Mouse (Mus musculus): ENCODE data around the gene Ftl1. TPM values are rescaled to one million over a fixed set of nuclear protein-coding genes. Genes with fewer than 3 reads are reported as not detected.

Gene Ftl1
- total RNA-seq, 1 experiment from 2014 or later = 688 TPM

DNA sequence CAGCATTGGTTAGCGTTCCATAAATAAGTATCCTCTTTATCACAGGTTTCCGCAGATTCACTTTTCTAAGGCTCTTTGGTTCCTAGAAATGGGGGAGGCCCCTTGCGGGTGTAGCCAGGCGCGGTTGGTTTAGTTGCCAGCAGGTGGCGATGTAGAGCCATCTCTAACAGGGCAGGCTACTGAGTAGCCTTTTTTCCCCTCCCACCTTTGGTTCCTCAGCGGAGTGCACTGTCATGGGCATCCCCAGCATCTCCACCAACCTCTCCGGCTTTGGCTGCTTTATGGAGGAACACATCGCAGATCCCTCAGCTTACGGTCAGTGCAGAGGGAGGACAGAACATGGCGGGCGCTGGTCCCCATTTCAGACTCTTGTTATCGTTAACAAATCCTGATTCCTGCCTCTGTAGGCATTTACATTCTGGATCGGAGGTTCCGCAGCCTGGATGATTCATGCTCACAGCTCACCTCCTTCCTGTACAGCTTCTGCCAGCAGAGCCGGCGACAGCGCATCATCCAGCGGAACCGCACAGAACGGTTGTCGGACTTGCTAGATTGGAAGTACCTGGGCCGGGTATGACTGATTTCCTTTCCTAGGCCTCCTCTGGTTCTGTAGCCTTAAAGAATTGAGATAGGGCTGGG, 8.2 kb downstream of the Ftl1 start:
- peak; percentile 91 for DNase-seq

DNA sequence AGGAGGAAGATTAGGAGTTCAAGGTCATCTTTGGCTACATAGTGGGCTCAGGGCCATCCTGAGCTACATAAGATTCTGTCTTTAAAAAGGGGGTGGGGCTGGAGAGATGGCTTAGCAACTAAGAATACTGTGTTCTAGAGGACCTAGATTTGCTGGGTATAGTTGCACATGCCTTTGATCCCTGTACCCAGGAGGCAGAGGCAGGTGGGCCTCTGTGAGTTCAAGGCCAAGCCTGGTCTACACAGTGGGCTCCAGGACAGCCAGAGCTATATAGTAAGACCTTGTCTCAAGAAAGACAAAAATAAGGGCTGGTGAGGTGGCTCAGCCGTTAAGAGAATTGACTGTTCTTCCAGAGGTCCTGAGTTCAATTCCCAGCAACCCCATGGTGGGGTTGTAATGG, 9.7 kb downstream of the Ftl1 start:
- no peak for DNase-seq

DNA sequence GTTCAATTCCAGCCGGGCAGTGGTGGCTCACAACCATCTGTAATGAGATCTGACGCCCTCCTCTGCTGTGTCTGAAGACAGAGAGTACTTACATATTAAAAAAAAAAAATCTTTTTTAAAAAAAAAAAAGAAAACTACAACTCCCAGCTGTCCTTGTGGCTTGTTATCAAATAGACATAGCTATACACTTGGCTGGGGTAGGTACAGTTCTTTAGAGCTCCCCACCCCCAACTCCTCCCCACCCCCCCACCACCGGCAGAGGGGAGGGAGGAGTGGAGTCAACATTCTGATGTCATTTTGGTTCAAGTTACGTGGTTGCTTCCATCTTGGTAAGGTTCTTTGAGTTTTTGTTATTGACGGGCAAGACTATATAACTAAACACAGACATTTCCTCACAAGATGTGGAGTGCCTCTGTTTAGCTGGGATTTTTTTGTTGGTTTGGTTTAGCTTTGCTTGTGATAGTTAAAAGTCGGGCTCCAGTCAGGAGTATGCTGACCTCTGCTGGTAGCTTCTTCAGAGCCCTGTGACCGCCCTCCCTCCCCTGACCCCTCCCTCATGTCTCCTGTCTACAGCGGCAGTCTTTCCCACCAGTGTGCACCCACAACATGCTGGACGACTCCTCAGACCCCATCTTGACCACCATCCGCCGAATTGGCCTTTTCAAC, 12.2 kb downstream of the Ftl1 start:
- peak; percentile 66 for DNase-seq

DNA sequence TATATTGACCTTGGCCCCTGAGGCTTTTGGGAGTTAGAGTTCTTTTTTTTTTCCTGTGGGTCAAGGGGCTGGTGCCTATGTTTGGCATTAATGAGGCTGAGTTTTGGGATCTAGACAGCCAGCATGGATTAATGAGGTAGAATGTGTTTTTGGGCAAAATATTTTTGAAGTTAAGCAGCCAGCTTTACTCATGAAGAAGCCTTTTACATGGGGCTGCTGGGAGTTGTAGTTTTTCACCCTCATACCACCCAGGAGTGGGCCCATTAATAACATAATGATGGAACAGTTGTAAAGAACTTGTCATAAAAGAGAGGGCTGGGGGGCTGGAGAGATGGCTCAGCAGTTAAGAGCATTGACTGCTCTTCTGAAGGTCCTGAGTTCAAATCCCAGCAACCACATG, 13.1 kb downstream of the Ftl1 start:
- DNase-seq = no peak

DNA sequence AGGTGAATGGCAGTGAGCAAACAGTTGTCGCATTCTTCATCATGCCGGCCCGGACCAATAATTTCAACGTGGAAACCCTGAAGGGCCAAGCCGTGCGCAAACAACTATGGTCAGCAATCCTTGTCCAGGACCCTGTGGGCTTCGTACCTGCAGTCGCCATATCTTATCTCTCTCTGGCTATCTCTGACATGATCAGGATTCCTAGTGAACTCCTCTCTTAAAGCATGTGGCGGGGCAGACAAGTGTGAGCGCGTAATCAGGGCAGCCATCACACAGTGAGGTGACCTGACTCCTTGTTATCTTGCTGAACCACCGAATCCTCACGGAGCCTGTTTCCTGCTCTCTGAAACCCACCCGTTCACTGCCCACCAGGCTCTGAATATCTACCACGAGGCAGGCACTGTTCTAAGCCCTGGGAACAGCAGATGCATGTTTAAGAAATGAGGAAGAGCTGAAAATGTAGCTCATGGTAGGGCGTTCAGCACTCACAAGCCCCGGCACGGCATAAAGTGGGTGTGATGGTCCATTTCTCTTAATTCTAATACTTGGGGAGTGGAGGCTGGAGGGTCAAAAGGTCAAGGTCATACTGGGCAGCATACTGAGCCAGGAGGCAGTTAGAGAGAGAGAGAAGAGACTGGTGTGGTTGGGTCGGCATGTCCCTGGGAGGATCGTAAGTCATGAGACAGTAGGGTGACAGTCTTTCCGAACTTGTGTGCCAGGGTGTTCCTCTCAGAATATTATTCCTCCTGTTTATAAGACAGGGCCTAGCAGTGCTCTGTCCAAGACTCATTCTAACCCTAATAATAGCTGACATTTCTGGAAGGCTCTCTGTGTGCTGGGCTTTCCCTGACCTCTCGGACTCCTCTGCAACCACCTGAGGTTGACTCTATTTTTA, 15.9 kb downstream of the Ftl1 start:
- no peak for DNase-seq

DNA sequence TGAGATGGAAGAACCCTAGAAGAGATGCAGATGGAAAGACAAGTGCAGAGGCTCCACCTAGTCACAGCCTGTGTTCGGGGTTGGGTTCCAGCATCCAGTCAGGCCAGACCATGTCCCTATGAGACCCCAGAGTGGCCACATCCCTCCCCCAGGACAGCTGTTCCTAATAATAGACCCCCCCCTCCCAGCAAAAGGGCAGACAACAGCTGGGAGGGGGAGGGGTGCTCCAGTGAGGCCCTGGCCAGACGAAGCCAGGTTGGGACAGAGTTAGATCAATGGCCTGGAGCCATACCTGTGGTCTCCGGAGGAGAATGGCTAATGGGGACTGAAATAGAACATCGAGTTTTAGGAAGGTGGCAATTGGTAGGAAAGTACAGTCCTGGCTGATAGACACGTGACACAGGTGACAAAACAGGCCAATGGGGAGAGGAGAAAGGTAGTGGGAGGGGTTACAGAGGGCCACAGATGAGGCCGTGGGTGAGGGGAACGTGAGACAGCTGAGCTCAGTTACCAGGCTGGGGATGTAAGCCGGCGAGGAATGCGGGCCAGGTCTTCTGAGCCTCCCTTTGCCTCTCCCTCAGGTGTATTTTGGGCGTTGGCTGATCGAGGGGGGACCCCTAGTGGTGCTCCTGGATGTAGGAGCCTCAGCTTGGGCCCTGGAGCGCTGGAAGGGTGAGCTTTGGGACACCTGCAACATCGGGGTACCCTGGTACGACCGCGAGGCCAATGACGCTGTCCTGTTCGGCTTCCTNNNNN, 22.0 kb downstream of the Ftl1 start, which contains the start of gene Ruvbl2:
TSS of gene Ruvbl2 (minus strand) at position 576 of the 756 bp plus-strand sequence.
- DNase-seq = no peak

DNA sequence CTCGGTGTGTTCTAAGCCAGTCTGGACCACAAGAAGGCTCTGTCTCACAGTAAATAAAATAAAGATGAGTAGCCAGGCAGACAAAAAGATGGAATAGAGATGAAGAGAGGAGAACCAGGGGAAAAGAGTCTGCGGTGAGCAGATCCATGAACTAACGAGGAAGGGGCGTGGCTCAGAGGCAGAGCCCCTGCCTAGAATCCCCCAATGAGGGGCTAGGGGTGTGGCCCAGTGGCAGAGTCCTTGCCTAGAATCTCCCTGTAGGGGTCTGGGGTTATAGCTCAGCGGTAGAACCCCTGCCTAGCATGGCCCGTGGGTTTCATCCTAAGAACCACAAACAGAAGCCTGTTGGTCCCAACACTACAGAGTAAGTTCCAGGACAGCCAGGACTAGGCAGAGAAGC, 22.6 kb downstream of the Ftl1 start:
- DNase-seq = no peak

DNA sequence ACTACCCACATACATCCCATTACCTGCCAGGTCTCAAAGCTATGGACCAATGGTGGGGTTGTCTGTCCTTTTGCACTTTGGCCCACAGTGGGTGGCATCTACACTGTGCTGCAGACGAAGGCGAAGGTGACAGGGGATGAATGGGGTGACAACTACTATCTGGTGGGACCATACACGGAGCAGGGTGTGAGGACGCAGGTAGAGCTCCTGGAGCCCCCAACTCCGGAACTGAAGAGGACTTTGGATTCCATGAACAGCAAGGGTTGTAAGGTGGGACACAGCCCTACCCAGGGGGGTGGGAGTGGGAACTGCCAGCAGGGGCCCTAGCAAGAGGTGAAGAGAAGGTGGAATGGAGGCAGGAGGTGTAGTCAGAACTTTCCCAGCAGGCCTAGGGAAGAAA, 23.2 kb downstream of the Ftl1 start:
- no peak for DNase-seq

DNA sequence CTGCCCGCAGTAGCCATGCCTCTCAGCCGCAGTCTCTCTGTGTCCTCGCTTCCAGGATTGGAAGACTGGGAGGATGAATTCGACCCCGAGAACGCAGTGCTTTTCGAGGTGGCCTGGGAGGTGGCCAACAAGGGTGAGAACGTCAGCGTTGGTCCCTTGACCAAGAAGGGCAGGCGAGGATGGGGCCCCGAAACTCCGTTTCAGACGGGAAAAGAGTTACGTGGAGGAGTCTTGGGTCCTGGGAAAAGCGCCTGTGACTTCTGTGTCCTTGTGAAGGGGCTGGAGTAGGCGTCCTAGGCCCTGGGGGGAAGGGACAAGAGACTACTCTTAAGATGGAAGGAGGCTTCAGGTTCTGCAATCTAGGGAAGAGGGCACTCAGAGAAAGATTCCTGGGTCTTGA, 24.6 kb downstream of the Ftl1 start:
- DNase-seq = peak; percentile 57

DNA sequence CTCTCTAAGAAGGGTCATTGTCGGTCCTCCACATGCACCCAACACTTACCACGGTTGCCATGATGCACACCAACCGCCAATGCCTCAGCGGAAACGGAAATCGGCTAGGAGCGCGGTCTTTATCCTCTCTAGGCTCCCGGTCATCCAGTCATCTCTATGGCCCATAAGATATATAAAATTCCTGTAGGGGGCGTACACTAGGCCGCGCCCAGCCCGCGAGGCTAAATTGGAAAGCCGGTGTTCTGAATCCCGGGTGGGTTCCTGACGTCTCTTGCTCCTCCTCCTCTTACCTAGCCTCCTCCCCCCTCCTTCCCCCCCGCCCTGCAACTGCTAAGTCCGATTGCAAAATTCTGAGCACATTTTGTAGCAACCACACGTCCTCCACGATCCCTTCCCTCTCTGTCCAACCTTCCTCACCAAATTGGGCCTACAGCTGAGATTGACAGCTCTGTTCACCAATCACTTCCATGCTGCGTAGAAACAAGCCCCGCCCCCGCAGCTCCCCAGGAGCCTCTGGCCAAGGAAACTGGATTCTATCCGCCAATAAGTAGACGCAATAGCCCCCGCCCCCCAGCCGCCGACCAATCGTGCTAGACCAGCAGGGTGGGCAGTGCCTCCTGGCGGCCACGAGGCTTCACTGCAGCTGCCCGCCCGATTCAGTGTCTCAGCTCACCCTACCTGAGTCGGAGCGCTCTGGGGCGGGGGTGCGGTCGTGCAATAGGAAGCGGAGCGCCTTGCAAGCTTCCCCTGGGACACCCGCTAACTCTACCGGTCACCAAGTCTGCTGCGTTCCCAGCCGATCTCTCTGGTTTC, 25.3 kb downstream of the Ftl1 start, which contains the start of gene Gys1:
TSS of gene Gys1 (plus strand) at position 642 of the 813 bp plus-strand sequence.
- DNase-seq = peak; percentile 100

DNA sequence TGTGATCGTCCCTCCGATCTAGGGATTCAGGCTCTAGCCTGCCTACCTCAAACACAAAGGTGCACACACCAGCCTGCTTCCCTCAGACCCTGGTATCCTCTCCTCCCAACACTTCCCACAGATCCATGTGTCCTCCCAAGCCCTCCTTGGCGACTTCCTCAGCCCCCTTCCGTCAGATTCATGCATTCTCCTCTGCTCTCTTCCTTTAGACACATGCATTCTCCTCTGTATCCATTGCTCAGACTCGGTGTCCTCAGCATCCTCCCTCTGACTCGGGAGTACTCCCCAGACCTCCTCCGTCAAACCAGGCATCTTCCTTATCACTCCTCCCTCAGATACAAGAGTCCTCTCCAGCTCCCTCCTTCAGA, 25.9 kb downstream of the Ftl1 start:
- no peak for DNase-seq

DNA sequence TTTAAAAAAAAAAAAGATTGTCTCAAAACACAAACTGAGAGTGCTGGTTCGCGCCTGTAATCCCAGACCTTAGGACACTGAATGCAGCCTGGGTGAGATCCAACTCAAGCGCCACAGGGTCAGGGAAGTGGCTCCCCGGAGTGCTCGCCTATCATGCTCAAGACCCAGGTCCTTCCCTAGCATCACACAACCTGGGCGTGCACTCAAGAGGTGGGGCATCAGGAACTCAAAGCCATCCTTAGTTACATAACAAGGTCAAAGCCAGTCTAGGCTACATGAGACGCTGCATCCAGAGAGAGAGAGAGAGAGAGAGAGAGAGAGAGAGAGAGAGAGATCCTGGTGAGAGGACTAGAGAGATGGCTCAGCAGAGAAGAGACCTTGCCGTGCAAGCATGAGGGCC, 33.1 kb downstream of the Ftl1 start:
- DNase-seq = no peak

DNA sequence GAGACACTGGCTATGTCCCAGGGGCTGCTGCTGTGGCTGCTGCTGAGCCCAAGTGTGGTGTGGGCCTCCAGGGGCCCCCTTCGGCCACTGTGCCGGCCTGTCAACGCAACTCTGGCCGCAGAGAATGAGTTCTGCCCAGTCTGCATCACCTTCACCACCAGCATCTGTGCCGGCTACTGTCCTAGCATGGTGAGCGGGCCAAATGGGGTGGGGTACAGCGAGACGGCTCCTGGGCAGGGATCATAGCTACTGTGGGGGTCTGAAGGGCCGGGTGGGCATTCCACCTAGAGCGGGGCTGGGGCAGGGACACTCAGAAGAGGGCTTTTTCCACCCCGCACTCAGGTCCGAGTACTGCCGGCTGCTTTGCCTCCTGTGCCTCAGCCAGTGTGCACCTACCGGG, 38.5 kb downstream of the Ftl1 start:
- no peak for DNase-seq

DNA sequence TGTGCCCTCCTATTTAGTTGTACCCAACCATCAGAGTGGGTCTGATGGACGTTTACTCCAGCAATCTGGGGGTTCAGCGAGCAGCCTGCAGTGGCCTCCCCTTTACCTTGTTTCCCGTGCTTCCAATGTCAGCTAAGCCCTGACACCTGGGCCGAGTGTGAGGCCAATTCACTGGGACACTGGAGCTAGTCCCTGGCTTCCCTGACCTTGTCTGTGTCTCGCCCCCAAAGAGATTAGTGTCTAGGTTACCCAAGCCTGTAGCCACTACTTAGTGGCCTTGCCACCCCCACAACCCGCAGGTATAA, 39.1 kb downstream of the Ftl1 start, which contains the start of gene Lhb:
TSS of gene Lhb (plus strand) at position 206 of the 305 bp plus-strand sequence.
- no peak for DNase-seq

DNA sequence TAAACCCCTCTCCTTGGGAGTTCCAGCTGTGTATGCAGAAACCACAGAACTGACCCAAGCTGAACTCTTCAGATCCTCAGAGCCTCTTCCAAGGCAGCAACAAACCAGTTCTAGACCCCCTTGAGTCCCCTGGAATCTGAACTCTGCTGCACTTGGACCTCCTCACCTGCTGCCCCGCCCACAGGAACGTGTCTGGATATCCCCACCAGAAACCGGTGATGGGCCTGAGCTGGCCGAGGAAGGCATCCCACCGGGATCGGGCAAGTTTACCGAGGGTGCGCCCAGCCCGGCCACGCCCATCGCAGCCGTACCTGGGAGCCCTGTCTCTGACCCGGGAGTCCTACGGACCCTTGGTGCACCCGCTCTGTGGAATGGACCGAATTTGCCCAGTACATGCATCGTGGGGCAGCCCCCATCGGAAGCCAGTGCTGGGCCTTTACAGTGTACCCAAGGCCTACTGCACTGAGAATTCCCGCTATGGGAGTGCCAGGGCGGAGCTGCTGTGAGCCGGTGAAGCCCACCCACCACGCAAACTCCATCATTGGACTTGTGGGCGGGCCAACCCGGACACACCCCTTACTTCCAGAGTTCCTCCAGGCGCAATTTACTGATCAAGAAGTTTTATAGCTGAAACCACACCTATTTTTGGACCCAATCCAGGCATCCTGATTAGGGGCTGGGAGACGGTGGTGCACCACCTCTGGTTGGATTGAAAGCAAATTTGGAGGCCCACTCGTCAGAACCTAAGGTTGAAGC, 39.6 kb downstream of the Ftl1 start:
- DNase-seq = no peak

DNA sequence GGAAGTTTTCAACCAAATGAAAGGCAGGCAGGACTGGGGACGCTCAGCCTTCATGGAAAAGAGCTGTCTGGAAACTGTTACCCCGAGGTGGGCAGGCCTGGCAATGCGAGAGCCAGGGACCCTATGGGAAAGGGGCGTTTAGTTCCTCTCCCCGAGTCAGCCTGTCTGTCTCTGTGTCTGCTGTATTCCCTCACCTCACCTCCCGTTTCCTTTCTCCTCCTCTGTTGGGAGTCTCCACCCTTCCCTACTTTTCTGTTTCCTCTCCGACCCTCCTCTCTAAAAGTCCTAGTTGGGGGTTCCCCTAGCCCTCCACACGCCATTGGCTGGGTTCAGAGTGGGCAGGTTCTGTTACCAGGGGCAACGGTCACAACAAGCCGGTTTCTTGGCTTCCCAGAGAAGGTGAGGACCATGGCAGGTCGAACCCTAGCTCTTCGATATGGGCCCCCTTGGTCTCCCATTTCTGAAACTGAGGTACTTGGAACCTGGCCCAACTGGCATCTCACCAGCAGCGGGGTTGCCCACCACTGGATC, 41.7 kb downstream of the Ftl1 start:
- no peak for DNase-seq

DNA sequence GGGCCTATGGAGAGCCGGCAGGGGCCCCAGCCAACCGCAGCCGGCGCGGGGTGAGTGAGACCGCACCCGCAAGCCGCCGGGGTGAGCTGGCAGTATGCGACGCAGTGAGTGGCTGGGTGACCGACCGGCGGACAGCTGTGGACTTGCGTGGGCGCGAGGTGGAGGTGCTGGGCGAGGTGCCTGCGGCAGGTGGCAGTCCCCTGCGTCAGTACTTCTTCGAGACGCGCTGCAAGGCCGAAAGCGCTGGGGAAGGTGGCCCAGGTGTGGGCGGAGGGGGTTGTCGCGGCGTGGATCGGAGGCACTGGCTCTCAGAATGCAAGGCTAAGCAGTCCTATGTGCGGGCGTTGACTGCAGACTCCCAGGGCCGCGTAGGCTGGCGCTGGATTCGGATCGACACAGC, 44.0 kb downstream of the Ftl1 start:
- DNase-seq = no peak

DNA sequence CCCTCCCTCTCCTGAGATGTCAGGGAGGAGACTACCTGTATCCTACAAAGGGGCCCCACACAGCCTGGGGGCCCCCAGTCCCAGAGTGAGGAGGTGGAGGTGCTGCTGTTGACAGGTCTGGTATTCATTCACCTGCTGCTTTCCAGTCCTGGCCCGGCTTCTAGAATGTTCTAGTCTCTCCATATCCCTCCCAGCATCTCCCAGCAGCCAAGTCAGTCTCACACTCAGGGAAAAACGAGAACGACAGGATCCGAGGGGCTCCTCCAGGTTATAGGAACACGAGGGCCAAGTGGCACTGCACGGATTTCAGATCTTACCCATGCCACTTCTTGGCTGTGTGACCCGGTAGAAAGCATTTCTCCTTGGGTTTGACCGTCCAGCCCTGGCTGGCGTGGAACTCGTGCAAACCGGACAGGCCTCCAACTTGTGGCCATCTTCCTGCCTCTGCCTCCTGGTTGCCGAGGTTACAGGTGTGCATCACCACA, 44.9 kb downstream of the Ftl1 start:
- DNase-seq = no peak

DNA sequence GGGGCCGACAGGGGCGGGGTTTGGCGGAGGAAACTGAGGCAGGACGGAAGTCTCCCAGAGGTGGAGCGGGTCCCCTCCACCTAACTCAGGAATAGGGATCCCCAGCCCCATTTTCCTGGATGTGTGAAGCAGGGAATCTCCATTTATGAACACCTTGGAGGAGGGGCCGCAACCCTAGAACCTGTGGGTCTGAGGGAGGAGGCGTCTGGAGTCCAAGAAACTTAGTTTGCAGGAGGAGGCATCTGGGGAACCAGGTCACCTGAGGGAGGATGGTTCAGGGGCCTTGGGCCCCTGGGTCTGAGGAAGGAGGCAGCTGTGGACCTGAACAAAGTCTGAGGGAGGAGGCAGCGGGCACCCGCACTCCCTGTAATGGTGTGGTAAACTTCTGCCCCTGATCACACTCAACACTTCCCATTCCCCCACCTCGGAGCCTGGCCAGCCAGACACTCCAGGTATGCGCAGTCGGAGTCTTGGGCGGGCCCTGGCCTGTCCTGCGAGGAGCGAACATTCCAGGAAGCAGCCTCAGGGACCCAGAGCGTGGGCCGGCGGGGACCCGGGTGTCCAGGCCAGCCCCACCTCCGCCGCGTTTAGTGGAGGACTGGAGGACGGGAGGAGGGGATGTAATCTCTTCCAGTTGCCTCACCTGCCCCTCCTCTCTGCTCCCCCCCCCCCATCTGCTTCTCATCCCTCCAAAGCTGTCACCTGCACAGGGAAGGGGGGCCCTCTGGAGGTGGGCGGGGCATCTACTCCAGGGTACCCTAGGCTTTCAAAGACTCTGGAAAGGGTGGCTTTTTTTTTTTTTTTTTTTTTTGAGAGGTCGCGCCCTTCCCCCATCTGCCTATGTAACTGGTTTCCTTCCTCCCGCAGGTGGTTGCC, 45.6 kb downstream of the Ftl1 start:
- no peak for DNase-seq

Data from adrenal gland, postnatal 14 days (tissue).